Mouse (Mus musculus): ENCODE results near the gene Siah3.
"Not testable (repeated sequence)": the region's sequence is repeated elsewhere in the genome, so short reads cannot be mapped to it uniquely, and the experiment has no call there.

Siah3 gene

DNA sequence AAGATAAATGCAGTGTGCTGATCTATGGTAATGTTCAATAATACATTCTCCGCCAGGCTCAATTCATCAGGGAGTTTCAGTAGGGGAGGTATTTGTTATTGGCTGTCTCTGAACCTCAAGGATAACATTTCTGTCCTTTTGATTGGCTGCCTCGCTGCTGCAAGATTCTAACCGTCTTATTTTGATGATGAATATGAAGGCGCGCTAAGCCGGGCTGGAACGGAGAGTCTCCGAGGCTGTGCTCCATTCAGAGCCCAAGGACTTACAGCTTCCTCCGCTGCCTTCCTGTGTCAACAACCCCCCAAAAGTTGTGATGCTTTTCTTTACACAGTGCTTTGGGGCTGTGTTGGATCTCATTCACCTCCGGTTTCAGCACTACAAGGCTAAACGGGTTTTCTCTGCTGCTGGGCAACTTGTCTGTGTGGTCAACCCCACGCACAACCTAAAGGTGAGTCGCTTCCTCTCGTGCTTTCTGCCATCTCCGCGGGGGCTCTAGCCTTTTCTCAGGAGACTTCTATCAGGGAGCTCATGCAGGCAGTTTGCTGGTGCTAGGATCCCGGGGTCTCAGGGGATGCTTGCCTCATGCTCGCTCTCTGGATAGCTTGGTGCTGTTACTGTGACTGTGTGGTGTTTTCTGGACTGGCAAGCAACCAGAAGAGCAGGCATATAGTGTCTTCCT, at the start of gene Siah3:
TSS of gene Siah3 (plus strand) at position 240 of the 679 bp plus-strand sequence.
- no peak for DNase-seq

GRCm38 (mm10) chr14:75409772-75410171, 46.0 kb upstream of the Siah3 start:
- DNase-seq, result no peak

DNA sequence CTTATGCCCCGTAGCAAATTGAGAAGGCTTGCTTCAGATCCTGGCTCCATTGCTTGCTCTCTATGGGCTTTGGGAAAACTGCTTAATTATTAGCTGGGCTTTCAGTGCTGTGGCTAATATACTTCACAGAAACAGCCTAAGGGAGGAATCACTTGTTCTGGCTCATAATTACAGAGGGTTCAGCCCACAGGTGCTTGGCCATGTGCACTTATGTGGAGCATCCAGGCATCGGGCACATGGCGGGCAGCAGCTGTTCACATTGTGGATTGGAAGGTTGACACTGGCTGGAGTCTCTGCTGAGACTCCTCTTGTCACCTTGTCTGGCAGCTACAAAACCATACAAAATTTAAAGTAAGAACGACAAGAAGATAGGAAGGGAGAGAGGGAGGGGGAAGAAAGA, 45.4 kb upstream of the Siah3 start:
- DNase-seq, result no peak

DNA sequence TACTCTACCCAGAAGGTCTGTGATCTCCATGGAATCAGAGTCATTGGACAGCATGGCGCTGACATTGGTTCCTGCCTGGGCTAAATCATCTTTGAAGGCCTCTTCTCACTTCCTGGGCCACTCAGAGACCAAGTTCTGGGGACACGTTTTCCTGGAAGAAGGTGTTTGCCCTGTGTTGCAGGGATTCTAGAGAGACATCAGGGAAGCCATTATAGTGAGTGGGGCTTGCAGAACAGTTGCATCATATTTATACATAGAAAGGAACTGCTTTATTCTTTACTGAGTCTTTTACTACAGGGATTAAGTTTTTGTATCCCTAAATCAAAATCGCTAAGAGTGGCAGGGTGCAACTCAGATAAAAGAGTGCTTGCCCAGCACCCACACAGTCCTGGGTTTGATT, 37.1 kb upstream of the Siah3 start:
- no peak for DNase-seq

DNA sequence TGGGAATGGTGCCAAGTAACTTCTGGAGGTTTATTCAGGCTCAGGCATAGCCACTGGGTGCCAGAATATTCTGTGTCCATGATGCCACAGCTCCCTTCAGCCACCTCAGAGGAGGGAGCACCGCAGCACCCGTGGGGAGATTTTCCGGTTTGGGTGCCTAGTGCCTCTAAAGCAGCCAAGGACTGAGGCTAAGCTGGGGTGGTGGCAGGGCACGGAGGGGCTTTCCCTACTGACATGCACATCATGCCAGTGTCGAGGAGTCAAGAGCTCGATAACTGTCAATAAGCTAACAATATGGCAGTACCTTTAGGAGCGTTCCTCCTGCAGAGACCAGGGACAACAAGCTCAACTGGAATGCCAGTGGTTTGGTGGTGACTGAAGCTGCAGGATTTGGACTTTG, 35.9 kb upstream of the Siah3 start:
- no peak for DNase-seq

GRCm38 (mm10) chr14:75420811-75421210, 35.0 kb upstream of the Siah3 start:
- no peak for DNase-seq

GRCm38 (mm10) chr14:75431173-75431786, 24.5 kb upstream of the Siah3 start:
- DNase-seq, result no peak

GRCm38 (mm10) chr14:75432850-75433249, 22.9 kb upstream of the Siah3 start:
- DNase-seq, result no peak

DNA sequence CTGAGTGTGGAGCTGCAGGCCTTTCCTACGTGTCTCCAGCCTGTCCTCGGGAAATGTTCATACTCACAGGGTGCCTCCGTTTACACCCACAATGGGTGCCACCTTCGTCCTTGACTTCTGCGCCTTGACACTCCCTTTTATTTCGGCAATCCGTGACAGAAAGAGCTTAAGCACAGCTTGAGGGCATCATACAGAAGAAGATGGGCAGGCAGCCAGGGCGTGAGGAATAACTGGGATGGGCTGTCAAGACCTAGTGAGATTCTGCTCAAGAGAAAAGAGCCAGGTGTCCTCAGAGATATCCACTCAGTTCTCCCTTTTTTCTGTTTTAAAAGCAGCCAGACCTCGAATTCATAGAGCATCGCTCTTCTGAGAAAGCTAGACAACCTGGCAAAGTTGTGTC, 21.2 kb upstream of the Siah3 start:
- no peak for DNase-seq

DNA sequence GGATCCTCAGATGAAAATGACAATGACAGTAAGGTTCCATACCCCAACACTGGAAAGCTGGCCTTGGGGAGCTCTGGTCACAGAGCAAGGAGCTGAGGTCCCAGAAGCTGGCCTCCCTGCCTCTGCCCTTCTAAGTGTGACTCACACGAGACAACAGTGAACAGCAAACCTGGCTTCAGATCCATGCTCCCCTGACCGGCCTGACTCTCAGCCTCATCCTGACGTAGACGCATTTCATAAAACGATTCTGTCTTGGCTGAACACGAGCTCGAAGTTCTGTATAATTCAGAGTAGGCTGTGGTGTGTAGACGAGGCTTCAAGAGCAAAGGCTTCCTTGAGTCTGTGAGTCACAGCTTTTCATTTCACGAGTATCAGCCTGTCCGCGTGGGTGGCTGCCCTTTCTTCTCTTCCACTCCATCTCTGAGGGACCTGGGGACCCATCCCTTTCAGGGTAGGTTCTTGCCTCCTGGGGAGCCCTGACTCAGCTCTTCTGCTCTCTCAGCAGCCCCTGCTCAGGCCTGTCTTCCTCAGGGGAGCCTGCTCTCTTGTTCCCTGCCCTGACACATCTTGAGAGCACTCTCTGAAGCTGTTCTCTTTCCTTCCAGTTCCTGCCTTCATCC, 11.2 kb upstream of the Siah3 start:
- no peak for DNase-seq

- peak; percentile 87 for DNase-seq
Observed at GRCm38 (mm10) chr14:75445281-75445947, 10.4 kb upstream of the Siah3 start.

DNA sequence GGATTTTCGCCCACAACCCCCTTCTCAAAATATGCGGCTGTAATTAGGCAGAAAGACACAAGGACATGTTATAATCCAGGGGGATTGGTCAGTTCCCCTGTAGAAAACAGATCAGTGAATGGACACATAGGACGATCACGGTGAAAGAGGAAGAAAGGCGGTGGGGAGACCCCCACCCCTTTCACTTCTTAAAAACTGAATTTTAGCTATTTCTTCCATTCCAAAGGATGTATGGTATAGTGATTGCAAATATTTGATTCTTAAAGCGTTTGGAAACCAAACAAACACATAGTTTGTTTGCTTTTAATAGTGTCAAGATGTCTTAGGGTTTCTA, 9.9 kb upstream of the Siah3 start:
- DNase-seq, result no peak

DNA sequence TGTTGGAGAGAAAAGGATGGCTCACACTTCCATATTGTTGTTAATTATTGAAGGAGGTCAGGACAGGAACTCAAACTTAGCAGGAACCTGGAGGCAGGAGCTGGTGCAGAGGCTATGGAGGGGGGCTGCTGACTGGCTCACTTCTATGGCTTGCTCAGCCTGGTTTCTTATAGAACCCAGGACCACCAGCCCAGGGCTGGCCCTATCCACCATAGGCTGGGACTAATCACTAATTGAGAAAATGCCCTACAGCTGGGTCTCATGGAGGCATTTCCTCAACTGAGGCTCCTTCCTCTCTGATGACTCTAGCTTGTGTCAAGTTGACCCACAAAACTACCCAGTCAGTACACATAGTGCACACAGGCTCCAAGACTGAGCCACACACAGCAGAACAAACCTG, 9.5 kb upstream of the Siah3 start:
- not testable (repeated sequence) for DNase-seq

DNA sequence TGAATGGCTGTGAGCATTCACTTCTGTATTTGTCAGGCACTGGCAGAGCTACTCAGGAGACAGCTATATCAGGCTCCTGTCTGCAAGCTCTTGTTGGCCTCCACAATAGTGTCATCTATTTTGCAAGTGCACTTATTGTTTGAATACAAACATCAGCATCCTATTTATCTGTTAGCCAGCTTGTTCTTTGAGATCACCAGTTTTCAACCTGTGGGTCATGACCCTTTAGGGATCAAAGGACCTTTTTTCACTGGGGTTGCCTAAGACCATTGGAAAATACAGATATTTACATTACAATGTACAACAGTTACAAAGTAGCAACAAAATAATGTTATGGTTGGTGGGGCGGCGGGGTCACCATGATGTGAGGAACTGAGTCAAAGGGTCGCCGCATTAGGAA, 1.9 kb upstream of the Siah3 start:
- DNase-seq, result no peak

GRCm38 (mm10) chr14:75454716-75455115, 1.1 kb upstream of the Siah3 start:
- DNase-seq, result peak; percentile 30

DNA sequence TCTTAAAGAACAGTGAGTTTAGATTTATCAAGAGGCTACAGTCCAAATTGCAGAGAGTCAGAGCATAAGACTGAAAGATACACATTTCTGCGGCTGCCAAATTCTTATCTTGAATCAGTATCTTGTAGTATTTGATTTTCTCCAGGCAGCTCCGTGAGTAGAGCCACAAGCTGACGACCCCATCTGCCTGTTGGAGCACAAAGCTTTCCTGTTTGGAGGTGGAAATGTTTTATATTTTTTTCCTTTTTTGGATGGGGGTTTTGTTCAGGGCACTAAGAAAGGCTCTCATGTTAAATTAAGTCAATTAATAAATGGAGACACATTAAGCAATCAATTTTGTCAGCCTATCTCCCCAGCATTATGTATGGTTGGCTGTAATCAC, 430 bp upstream of the Siah3 start:
- no peak for DNase-seq

- peak; percentile 42 for DNase-seq
Observed at GRCm38 (mm10) chr14:75456489-75457220, 873 bp downstream of the Siah3 start.

DNA sequence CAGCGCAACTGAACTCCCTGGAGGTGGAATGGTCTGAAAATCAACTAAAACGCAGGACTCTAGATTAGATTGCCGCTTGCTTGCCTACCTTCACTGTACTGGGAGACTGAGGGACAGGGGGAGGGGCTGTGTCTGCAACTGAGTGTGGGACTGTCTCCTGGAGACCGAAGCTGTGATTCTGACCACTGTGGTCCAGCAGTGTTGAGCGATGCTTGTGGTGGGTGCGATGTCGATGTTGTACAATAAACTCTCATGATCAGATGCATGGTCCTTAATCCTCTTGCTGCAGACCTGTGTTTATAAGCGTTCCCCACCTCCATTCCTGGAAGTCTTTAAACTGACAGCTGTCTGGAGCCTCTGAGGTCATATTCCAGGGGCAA, 1.4 kb downstream of the Siah3 start:
- no peak for DNase-seq

DNA sequence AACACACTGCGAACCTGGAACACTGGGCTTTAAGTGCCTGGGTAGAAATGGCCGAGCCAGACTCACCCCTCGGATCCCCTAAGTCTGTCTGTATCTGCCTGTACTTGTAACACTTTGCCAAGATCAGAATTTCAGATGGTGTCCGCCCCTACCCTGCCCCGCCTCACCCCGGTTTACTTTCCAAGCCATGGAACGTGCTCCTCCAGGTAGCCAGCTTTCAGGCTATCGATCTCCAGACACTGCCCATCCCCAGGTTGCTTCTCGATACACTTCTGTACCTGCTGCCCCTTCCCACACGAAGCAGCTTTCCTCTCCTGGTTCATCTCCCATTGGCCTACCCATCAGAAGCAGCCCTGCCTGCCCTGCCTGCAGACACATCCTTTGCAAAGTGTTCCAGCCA, 3.6 kb downstream of the Siah3 start:
- no peak for DNase-seq

DNA sequence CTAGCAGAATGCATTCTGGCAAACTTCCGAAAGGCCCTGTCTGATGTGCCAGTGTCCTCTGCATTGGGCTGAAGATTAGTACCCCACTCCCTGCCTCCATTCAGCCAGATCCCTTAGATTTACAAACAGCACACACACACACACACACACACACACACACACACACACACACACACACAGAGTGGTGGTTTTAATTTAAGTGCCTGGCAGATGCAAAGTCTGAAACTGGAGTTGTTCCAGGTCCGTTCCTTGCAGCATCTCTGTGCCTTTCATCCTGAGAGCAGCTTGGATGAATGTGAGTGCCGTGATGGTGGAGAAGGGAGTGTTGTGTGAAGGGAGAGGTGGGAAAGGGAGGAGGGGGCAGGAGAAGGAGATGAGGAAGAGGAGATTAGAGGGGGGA, 4.2 kb downstream of the Siah3 start:
- no peak for DNase-seq

GRCm38 (mm10) chr14:75460436-75460835, 4.7 kb downstream of the Siah3 start:
- DNase-seq, result no peak

GRCm38 (mm10) chr14:75461770-75462169, 6.0 kb downstream of the Siah3 start:
- DNase-seq, result no peak

GRCm38 (mm10) chr14:75463171-75463570, 7.4 kb downstream of the Siah3 start:
- no peak for DNase-seq

All from kidney, postnatal 14 days (tissue).